25 mouse cellular contexts compared by ENCODE assay signal in the genomic region with DNA sequence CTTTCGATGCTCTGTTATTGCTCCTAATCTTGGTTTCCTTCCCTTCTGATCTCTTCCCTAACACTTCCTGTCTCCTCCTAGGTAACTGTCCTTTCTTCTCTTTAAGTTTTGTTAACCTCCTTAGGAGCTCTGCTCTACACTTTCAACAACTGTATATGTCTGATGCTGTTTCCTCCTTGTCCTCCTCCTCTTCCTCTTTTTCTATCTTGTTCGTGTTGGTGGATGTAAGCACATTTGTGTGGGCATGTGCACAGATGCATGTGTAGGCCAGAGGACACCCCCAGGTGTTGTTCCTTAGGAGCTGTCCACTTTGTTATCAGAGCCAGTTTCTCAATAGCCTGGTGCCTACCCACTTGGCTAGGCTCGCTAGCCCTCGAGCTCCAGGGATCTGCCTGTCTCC.
"Had no signal": no experiment of that assay in that cellular context is flagged by ENCODE, and none has a peak within 500 bp of the region (broad histone marks: within the 10 kb centered on the region; RNA-seq: fewer than 3 reads in every experiment).

No protein-coding gene starts in this region.

- H3K27ac ChIP-seq: gastrocnemius, adult 2 months; heart, adult 2 months; heart, embryonic 13.5 days; heart, embryonic 15.5 days; hindbrain, embryonic 13.5 days; hindbrain, embryonic 15.5 days; hindbrain, postnatal 0 days; kidney, embryonic 15.5 days; kidney, postnatal 0 days; limb, embryonic 13.5 days; limb, embryonic 15.5 days; liver, embryonic 12.5 days had no signal

- ATAC-seq: hindbrain, postnatal 0 days; intestine, embryonic 16.5 days; liver, embryonic 12.5 days had no signal

- H3K9me3 ChIP-seq: heart, embryonic 13.5 days; heart, embryonic 15.5 days; hindbrain, embryonic 13.5 days; hindbrain, embryonic 15.5 days; kidney, embryonic 15.5 days; limb, embryonic 13.5 days; limb, embryonic 15.5 days; liver, embryonic 12.5 days had no signal

- H3K36me3 ChIP-seq: heart, embryonic 13.5 days; heart, embryonic 15.5 days; hindbrain, embryonic 13.5 days; hindbrain, embryonic 15.5 days; kidney, embryonic 15.5 days; limb, embryonic 13.5 days; limb, embryonic 15.5 days; liver, embryonic 12.5 days had no signal

- DNase-seq: gastrocnemius, adult 2 months; gastrocnemius, postnatal 10 days; gastrocnemius, postnatal 25 days; heart, adult 2 months; heart, postnatal 14 days; heart, postnatal 36 days; kidney, adult 11 months; kidney, adult 2 months; kidney, adult 9 months; kidney, postnatal 14 days; kidney, postnatal 36 days; layer of hippocampus, adult 9-11 months; layer of hippocampus, postnatal 36 days; left cerebral cortex, postnatal 4 days had no signal

- H3K27me3 ChIP-seq: heart, embryonic 13.5 days; heart, embryonic 15.5 days; hindbrain, embryonic 13.5 days; hindbrain, embryonic 15.5 days; kidney, embryonic 15.5 days; limb, embryonic 13.5 days; limb, embryonic 15.5 days; liver, embryonic 12.5 days had no signal

- H3K4me1 ChIP-seq: hindbrain, embryonic 13.5 days; hindbrain, embryonic 15.5 days; limb, embryonic 13.5 days; limb, embryonic 15.5 days had no signal

- H3K9ac ChIP-seq: heart, embryonic 13.5 days; heart, embryonic 15.5 days; hindbrain, embryonic 13.5 days; hindbrain, embryonic 15.5 days; kidney, embryonic 15.5 days; limb, embryonic 13.5 days; limb, embryonic 15.5 days; liver, embryonic 12.5 days had no signal

- H3K4me3 ChIP-seq: gastrocnemius, adult 2 months; heart, adult 2 months; heart, embryonic 13.5 days; heart, embryonic 15.5 days; hindbrain, embryonic 13.5 days; hindbrain, embryonic 15.5 days; kidney, embryonic 15.5 days; limb, embryonic 13.5 days; limb, embryonic 15.5 days; liver, embryonic 12.5 days had no signal
